14 mouse cellular contexts compared by ENCODE assay signal in the genomic region with DNA sequence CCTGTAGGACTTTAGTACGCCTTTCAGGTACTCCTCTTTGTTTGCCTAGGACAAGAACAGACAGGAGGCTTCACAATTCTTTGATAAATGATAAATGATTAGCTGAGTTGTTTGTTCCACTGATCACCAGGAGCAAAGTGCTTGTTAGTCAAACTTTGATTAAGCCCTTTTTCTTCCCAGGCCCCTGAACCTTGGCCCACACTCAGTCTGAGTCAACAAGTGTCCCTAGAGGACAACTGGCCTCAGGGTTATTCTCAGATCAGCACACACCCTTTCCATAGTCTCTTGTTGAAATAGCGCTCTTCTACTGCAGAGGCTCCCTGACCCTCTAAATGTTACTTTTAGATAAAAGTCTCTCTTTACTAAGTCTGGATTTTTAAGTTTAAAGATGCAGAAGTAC. TPM values are rescaled to one million over a fixed set of nuclear protein-coding genes. Genes with fewer than 3 reads are reported as not detected.
DNase-seq lines count a peak whose midpoint lies in the region; ATAC-seq and TF ChIP-seq lines count a peak whose summit lies in the region.
"Had no signal": no experiment of that assay in that cellular context is flagged by ENCODE, and none has a peak within 500 bp of the region (broad histone marks: within the 10 kb centered on the region; RNA-seq: fewer than 3 reads in every experiment).

No protein-coding gene starts in this region.

- peak; percentile 67 for DNase-seq in kidney, adult 11 months
- DNase-seq in gastrocnemius, postnatal 14 days = peak; percentile 29
- peak; percentile 54 for DNase-seq in kidney, postnatal 0 days (ENCODE audit: low spot score)
- DNase-seq in cerebellum, adult 18-20 months = no peak
- no peak for DNase-seq in cerebellum, postnatal 10 days
- DNase-seq: lung, adult 2 months; thymus, adult 2 months had no signal

- no peak overlapping the region for H3K4me2 ChIP-seq in kidney, embryonic 14.5 days (replicated peaks; ENCODE audit: low read depth, low read length)
- no peak overlapping the region for H3K4me2 ChIP-seq in kidney, postnatal 0 days (ENCODE audit: low read length)
- H3K4me2 ChIP-seq in stomach, embryonic 14.5 days (replicated peaks; ENCODE audit: low read depth, low read length) = no peak overlapping the region
- H3K4me2 ChIP-seq in forebrain, embryonic 16.5 days (ENCODE audit: low read length) = no peak overlapping the region

- no peak for TF ChIP-seq CTCF in kidney, postnatal 0 days (IDR thresholded peaks at IDR 0.05; ENCODE audit: low read depth)

- no peaks in the 10 kb centered on the region for H3K4me1 ChIP-seq in kidney, embryonic 14.5 days (ENCODE audit: control insufficient read depth, insufficient read depth, low read length)
- no peaks in the 10 kb centered on the region for H3K4me1 ChIP-seq in kidney, postnatal 0 days (replicated peaks; ENCODE audit: insufficient read depth, low read length)
- no peaks in the 10 kb centered on the region for H3K4me1 ChIP-seq in stomach, embryonic 14.5 days (ENCODE audit: control insufficient read depth, insufficient read depth, low read length)
- no peaks in the 10 kb centered on the region for H3K4me1 ChIP-seq in forebrain, embryonic 16.5 days (replicated peaks; ENCODE audit: control insufficient read depth, insufficient read depth, low read length)

- no peaks in the 10 kb centered on the region for H3K36me3 ChIP-seq in kidney, embryonic 14.5 days (ENCODE audit: control insufficient read depth, insufficient read depth, low read length)
- H3K36me3 ChIP-seq in kidney, postnatal 0 days (ENCODE audit: insufficient read depth, low read length) = no peaks in the 10 kb centered on the region
- no peaks in the 10 kb centered on the region for H3K36me3 ChIP-seq in stomach, embryonic 14.5 days (ENCODE audit: control insufficient read depth, insufficient read depth, low read length)
- no peaks in the 10 kb centered on the region for H3K36me3 ChIP-seq in forebrain, embryonic 16.5 days (ENCODE audit: control insufficient read depth, insufficient read depth)
- H3K36me3 ChIP-seq: embryonic facial prominence, embryonic 10.5 days had no signal

- no peak overlapping the region for H3K9ac ChIP-seq in kidney, embryonic 14.5 days (ENCODE audit: low read depth, low read length)
- no peak overlapping the region for H3K9ac ChIP-seq in kidney, postnatal 0 days (ENCODE audit: low read depth, low read length)
- no peak overlapping the region for H3K9ac ChIP-seq in stomach, embryonic 14.5 days (replicated peaks; ENCODE audit: low read depth, low read length)
- no peak overlapping the region for H3K9ac ChIP-seq in forebrain, embryonic 16.5 days (replicated peaks; ENCODE audit: low read depth, low read length)

- H3K4me3 ChIP-seq in kidney, embryonic 14.5 days (ENCODE audit: low read length) = no peak overlapping the region
- H3K4me3 ChIP-seq in kidney, postnatal 0 days (replicated peaks; ENCODE audit: low read depth, low read length) = no peak overlapping the region
- H3K4me3 ChIP-seq in stomach, embryonic 14.5 days (ENCODE audit: low read depth, low read length) = no peak overlapping the region
- no peak overlapping the region for H3K4me3 ChIP-seq in forebrain, embryonic 16.5 days (replicated peaks; ENCODE audit: low read length)
- H3K4me3 ChIP-seq: embryonic facial prominence, embryonic 10.5 days had no signal

- ATAC-seq in kidney, embryonic 14.5 days (ENCODE audit: low FRiP score, low TSS enrichment) = no peak
- peak; percentile 63; the same call in 1 of the 2 replicates for ATAC-seq in kidney, postnatal 0 days (replicated peaks; ENCODE audit: low FRiP score, low read depth)
- ATAC-seq in stomach, embryonic 14.5 days (ENCODE audit: insufficient number of reproducible peaks, insufficient read depth, low FRiP score, low read depth) = peak; percentile 57; the same call in 1 of the 2 replicates
- no peak for ATAC-seq in forebrain, embryonic 16.5 days

- WGBS in kidney, embryonic 14.5 days = 58% methylated on average over 2 of the region's 2 CpGs
- 64% methylated on average over 2 of the region's 2 CpGs for WGBS in kidney, postnatal 0 days
- WGBS in stomach, embryonic 14.5 days = 45% methylated on average over 2 of the region's 2 CpGs
- WGBS in forebrain, embryonic 16.5 days = 78% methylated on average over 2 of the region's 2 CpGs

- no peaks in the 10 kb centered on the region for H3K9me3 ChIP-seq in kidney, embryonic 14.5 days (ENCODE audit: control insufficient read depth, low read length)
- no peaks in the 10 kb centered on the region for H3K9me3 ChIP-seq in kidney, postnatal 0 days (replicated peaks; ENCODE audit: low read length)
- no peaks in the 10 kb centered on the region for H3K9me3 ChIP-seq in stomach, embryonic 14.5 days (ENCODE audit: control insufficient read depth, low read depth, low read length)
- no peaks in the 10 kb centered on the region for H3K9me3 ChIP-seq in forebrain, embryonic 16.5 days (ENCODE audit: control insufficient read depth, low read length)
- H3K9me3 ChIP-seq: embryonic facial prominence, embryonic 10.5 days had no signal

- intact Hi-C loops in gastrocnemius, postnatal 14 days (cut with DNase I; ENCODE audit: low total_unique reads) = loop anchor here (5.0 kb wide), 1 partner anchor 62 kb away; no protein-coding TSS in a partner anchor

- no peak overlapping the region for H3K27ac ChIP-seq in kidney, embryonic 14.5 days (ENCODE audit: low read depth, low read length)
- no peak overlapping the region for H3K27ac ChIP-seq in kidney, postnatal 0 days
- H3K27ac ChIP-seq in stomach, embryonic 14.5 days (ENCODE audit: low read length) = no peak overlapping the region
- no peak overlapping the region for H3K27ac ChIP-seq in forebrain, embryonic 16.5 days (ENCODE audit: low read length)
- H3K27ac ChIP-seq: embryonic facial prominence, embryonic 10.5 days had no signal

- no peaks in the 10 kb centered on the region for H3K27me3 ChIP-seq in kidney, embryonic 14.5 days (ENCODE audit: control insufficient read depth, insufficient read depth, low read length)
- H3K27me3 ChIP-seq in kidney, postnatal 0 days (ENCODE audit: insufficient read depth, low read length) = no peaks in the 10 kb centered on the region
- no peaks in the 10 kb centered on the region for H3K27me3 ChIP-seq in stomach, embryonic 14.5 days (ENCODE audit: control insufficient read depth, insufficient read depth, low read length)
- H3K27me3 ChIP-seq in forebrain, embryonic 16.5 days (replicated peaks; ENCODE audit: control insufficient read depth, insufficient read depth, low read length) = no peaks in the 10 kb centered on the region

RNA-seq across cellular contexts. Expression of gene Gm10203, which starts 11.0 kb away (rescaled TPM):
- not detected in 2 replicates for polyA plus RNA-seq in kidney, embryonic 14.5 days (2014; fragmentation: Nextera tagmentation; extraction: Ambion mirVana)
- not detected for total RNA-seq in gastrocnemius, postnatal 14 days (2021)
- not detected in 2 replicates for polyA plus RNA-seq in kidney, postnatal 0 days (2015; fragmentation: Nextera tagmentation; extraction: Ambion mirVana)
- not detected in 2 replicates for polyA plus RNA-seq in stomach, embryonic 14.5 days (2014; fragmentation: Nextera tagmentation; extraction: Ambion mirVana)
- not detected in 2 replicates for polyA plus RNA-seq in forebrain, embryonic 16.5 days (2015; fragmentation: Nextera tagmentation; extraction: Ambion mirVana)
- total RNA-seq: ES-E14 had no signal
- polyA plus RNA-seq: brain, embryonic 14.5 days; embryonic facial prominence, embryonic 10.5 days; frontal cortex, adult 2 months; lung, adult 2 months; thymus, adult 2 months had no signal

RNA-seq across cellular contexts. Expression of gene Dennd5b, which starts 17.5 kb away (rescaled TPM):
- polyA plus RNA-seq in kidney, embryonic 14.5 days (2014; fragmentation: Nextera tagmentation; extraction: Ambion mirVana) = 11.8 and 18.1 TPM in 2 replicates
- total RNA-seq in gastrocnemius, postnatal 14 days (2021) = 1 to 10 TPM; 6.0 to 7.4 TPM
- 4.6 and 5.0 TPM in 2 replicates for polyA plus RNA-seq in kidney, postnatal 0 days (2015; fragmentation: Nextera tagmentation; extraction: Ambion mirVana)
- 11.7 and 12.1 TPM in 2 replicates for polyA plus RNA-seq in stomach, embryonic 14.5 days (2014; fragmentation: Nextera tagmentation; extraction: Ambion mirVana)
- polyA plus RNA-seq in forebrain, embryonic 16.5 days (2015; fragmentation: Nextera tagmentation; extraction: Ambion mirVana) = 14.2 and 15.2 TPM in 2 replicates

RNA-seq across cellular contexts. Expression of gene Etfbkmt, which starts 20.7 kb away (rescaled TPM):
- polyA plus RNA-seq in kidney, embryonic 14.5 days (2014; fragmentation: Nextera tagmentation; extraction: Ambion mirVana) = 20.5 and 23.0 TPM in 2 replicates
- total RNA-seq in gastrocnemius, postnatal 14 days (2021) = 10 to 100 TPM in 1 of 2 experiments, 1 to 10 TPM in 1; 7.6 to 15.0 TPM
- polyA plus RNA-seq in kidney, postnatal 0 days (2015; fragmentation: Nextera tagmentation; extraction: Ambion mirVana) = 22.7 and 26.0 TPM in 2 replicates
- 18.8 and 19.1 TPM in 2 replicates for polyA plus RNA-seq in stomach, embryonic 14.5 days (2014; fragmentation: Nextera tagmentation; extraction: Ambion mirVana)
- polyA plus RNA-seq in forebrain, embryonic 16.5 days (2015; fragmentation: Nextera tagmentation; extraction: Ambion mirVana) = 7.4 and 7.8 TPM in 2 replicates

Comparison
In these comparisons a context has a peak if more than half of its experiments do, and no peak if none do; other contexts are left out.
1. ATAC-seq: peak in kidney, postnatal 0 days (single experiment) and stomach, embryonic 14.5 days (single experiment); none in kidney, embryonic 14.5 days (single experiment) and forebrain, embryonic 16.5 days (single experiment).
2. DNase-seq: peak in kidney, adult 11 months (single experiment), gastrocnemius, postnatal 14 days (single experiment) and kidney, postnatal 0 days (single experiment); none in cerebellum, adult 18-20 months (0 of 2) and cerebellum, postnatal 10 days (0 of 2).